Mouse (Mus musculus) forebrain, postnatal 0 days (tissue): ENCODE data around the gene Tmem39b. TPM values are rescaled to one million over a fixed set of nuclear protein-coding genes. Genes with fewer than 3 reads are reported as not detected.

ENCODE experiments used
- ATAC-seq: fragments of 200-750 bp; cut with Nextera tagmentation; 2 replicates; pipeline ENCODE4 v1.8.0; 2017; ENCODE audit warnings: mild to moderate bottlenecking, moderate library complexity
- DNase-seq: peaks from one replicate; pipeline ENCODE4 v3.0.0-alpha.2; 2015
- H3K27ac ChIP-seq: fragments of 300-500 bp; sonication (generic); 2 replicates; pipeline ENCODE4 v1.5.1; 2014; ENCODE audit warnings: low read depth, mild to moderate bottlenecking, antibody characterized with exemption, low read length, moderate library complexity, mixed read lengths
- H3K27me3 ChIP-seq: fragments of 300-500 bp; sonication (generic); 2 replicates; pipeline ENCODE4 v1.6.1; 2014; ENCODE audit warnings: mild to moderate bottlenecking, low read length, mixed read lengths; ENCODE audit not compliant: insufficient read depth
- H3K36me3 ChIP-seq: fragments of 300-500 bp; sonication (generic); 2 replicates; pipeline ENCODE4 v1.6.1; 2014; ENCODE audit warnings: mild to moderate bottlenecking, moderate library complexity; ENCODE audit not compliant: insufficient read depth
- H3K4me1 ChIP-seq: fragments of 300-500 bp; sonication (generic); 2 replicates; pipeline ENCODE4 v1.6.1; 2014; ENCODE audit warnings: antibody characterized with exemption; ENCODE audit not compliant: insufficient read depth
- H3K4me2 ChIP-seq: fragments of 300-500 bp; sonication (generic); 2 replicates; pipeline ENCODE4 v1.6.1; 2014; ENCODE audit warnings: low read depth, mild to moderate bottlenecking, moderate library complexity
- H3K4me3 ChIP-seq: fragments of 300-500 bp; sonication (generic); 2 replicates; pipeline ENCODE4 v1.5.1; 2014; ENCODE audit warnings: low read depth, low read length, mixed read lengths
- H3K9ac ChIP-seq: fragments of 300-500 bp; sonication (generic); 2 replicates; pipeline ENCODE4 v1.6.1; 2014; ENCODE audit warnings: mild to moderate bottlenecking
- H3K9me3 ChIP-seq: fragments of 300-500 bp; sonication (generic); 2 replicates; pipeline ENCODE4 v1.6.1; 2016; ENCODE audit warnings: low read length
- CTCF ChIP-seq: sonication (generic); IDR thresholded peaks from 2 replicates; pipeline ENCODE4 v1.5.1; 2016; ENCODE audit warnings: antibody characterized with exemption, control low read depth, low read depth
- WGBS: fragments of 180-500 bp; shearing (Covaris S2); extraction: QIAGEN DNeasy Blood & Tissue Kit; methylation state at CpG from one replicate; pipeline ENCODE4 v1.1.7; 2014; 5-methylcytosine and 5-hydroxymethylcytosine counted together
- polyA plus RNA-seq: library from polyadenylated mRNA; unstranded; fragments of >200 nt; fragmentation: Nextera tagmentation; extraction: Ambion mirVana; gene quantifications from 2 replicates; pipeline ENCODE4 v1.2.1, GENCODE M21; 2015
- total RNA-seq: library from RNA; depleted of rRNA; stranded (reverse); fragments of >200 nt; gene quantifications from 2 replicates; pipeline ENCODE4 v1.2.3, GENCODE M21; 2014

The Tmem39b gene
- total and polyA plus RNA-seq, 2 experiments from 2014 or later = 16.1 to 23.0 TPM

- no peak for TF ChIP-seq CTCF
Observed at GRCm38 (mm10) chr4:129684531-129684930, 12.1 kb downstream of the Tmem39b start.

GRCm38 (mm10) chr4:129683901-129684493 is 12.6 kb downstream of the Tmem39b start:
- 92% methylated on average over 11 of the region's 11 CpGs for WGBS
- no peaks in the 10 kb centered on the region for H3K4me1 ChIP-seq
- DNase-seq (no peak), ATAC-seq (no peak)
- peaks cover 90% of the 10 kb centered on the region for H3K36me3 ChIP-seq
- H3K4me3 ChIP-seq = no peak overlapping the region
- H3K9ac ChIP-seq = no peak overlapping the region
- no peak for TF ChIP-seq CTCF
- no peak overlapping the region for H3K4me2 ChIP-seq
- no peak overlapping the region for H3K27ac ChIP-seq
- no peaks in the 10 kb centered on the region for H3K9me3 ChIP-seq
- no peaks in the 10 kb centered on the region for H3K27me3 ChIP-seq

More at GRCm38 (mm10) chr4:129684531-129684930, 12.1 kb downstream of the Tmem39b start:
- H3K4me2 ChIP-seq = no peak overlapping the region
- no peak overlapping the region for H3K9ac ChIP-seq
- WGBS = 98% methylated on average over 6 of the region's 6 CpGs
- peaks cover 90% of the 10 kb centered on the region for H3K36me3 ChIP-seq
- no peak for ATAC-seq
- no peak overlapping the region for H3K27ac ChIP-seq
- H3K4me1 ChIP-seq = no peaks in the 10 kb centered on the region
- DNase-seq = no peak
- H3K9me3 ChIP-seq = no peaks in the 10 kb centered on the region
- H3K27me3 ChIP-seq = no peaks in the 10 kb centered on the region
- no peak overlapping the region for H3K4me3 ChIP-seq

- DNase-seq (no peak), ATAC-seq (no peak)
- peaks cover 91% of the 10 kb centered on the region for H3K36me3 ChIP-seq
- no peak overlapping the region for H3K4me2 ChIP-seq
- no peaks in the 10 kb centered on the region for H3K4me1 ChIP-seq
- no peaks in the 10 kb centered on the region for H3K9me3 ChIP-seq
- 95% methylated on average over 11 of the region's 11 CpGs for WGBS
- H3K4me3 ChIP-seq = no peak overlapping the region
- no peaks in the 10 kb centered on the region for H3K27me3 ChIP-seq
- TF ChIP-seq CTCF = no peak
- no peak overlapping the region for H3K9ac ChIP-seq
- H3K27ac ChIP-seq = no peak overlapping the region
Observed at GRCm38 (mm10) chr4:129681837-129682236, 14.8 kb downstream of the Tmem39b start.

- H3K36me3 ChIP-seq = peaks cover 20% of the 10 kb centered on the region
- DNase-seq (no peak), ATAC-seq (no peak)
- no peaks in the 10 kb centered on the region for H3K27me3 ChIP-seq
- no peaks in the 10 kb centered on the region for H3K4me1 ChIP-seq
- 0 out of 2 replicates have a peak, but pooled peaks have one; percentile 1 for TF ChIP-seq CTCF
- H3K9ac ChIP-seq = peak overlapping the region; percentile 77
- WGBS = 6% methylated on average over 10 of the region's 10 CpGs
- H3K9me3 ChIP-seq = no peaks in the 10 kb centered on the region
- peak overlapping the region; percentile 80 for H3K4me2 ChIP-seq
- H3K27ac ChIP-seq = peak overlapping the region; percentile 88
- peak overlapping the region; percentile 83 for H3K4me3 ChIP-seq
Observed at GRCm38 (mm10) chr4:129672878-129673449, 23.7 kb downstream of the Tmem39b start.

GRCm38 (mm10) chr4:129672083-129672877 is 24.4 kb downstream of the Tmem39b start, which contains the start of gene Kpna6:
Kpna6 (minus strand) TSS chr4:129672767.
- ATAC-seq = peak; percentile 96
- under 1% methylated on average over 65 of the region's 65 CpGs for WGBS

GRCm38 (mm10) chr4:129671491-129672082 is 25.1 kb downstream of the Tmem39b start:
- peak overlapping the region; percentile 88 for H3K27ac ChIP-seq
- DNase-seq (peak; percentile 61), ATAC-seq (peak; percentile 53)
- WGBS = 8% methylated on average over 12 of the region's 12 CpGs
- H3K36me3 ChIP-seq = peaks cover 9% of the 10 kb centered on the region
- peak overlapping the region; percentile 77 for H3K9ac ChIP-seq
- peak; percentile 81 for TF ChIP-seq CTCF
- H3K4me1 ChIP-seq = no peaks in the 10 kb centered on the region
- peak overlapping the region; percentile 83 for H3K4me3 ChIP-seq
- H3K4me2 ChIP-seq = peak overlapping the region; percentile 80
- H3K27me3 ChIP-seq = no peaks in the 10 kb centered on the region
- no peaks in the 10 kb centered on the region for H3K9me3 ChIP-seq

More at GRCm38 (mm10) chr4:129672083-129672877, 24.4 kb downstream of the Tmem39b start, which contains the start of gene Kpna6:
- Histone ChIP-seq H3K4me2 (peak within 1 kb of the TSS; percentile 80), H3K27me3 (no peaks in the 10 kb centered on the region), H3K9me3 (no peaks in the 10 kb centered on the region), H3K4me1 (no peaks in the 10 kb centered on the region), H3K9ac (peak within 1 kb of the TSS; percentile 77), H3K36me3 (peaks cover 16% of the 10 kb centered on the region), H3K27ac (peak within 1 kb of the TSS; percentile 88), H3K4me3 (peak within 1 kb of the TSS; percentile 83)
- TF ChIP-seq CTCF = 0 out of 2 replicates have a peak, but pooled peaks have one; percentile 3
- peak; percentile 93 for DNase-seq
